Mouse (Mus musculus): ENCODE measurements around the gene Rsf1. TPM values are rescaled to one million over a fixed set of nuclear protein-coding genes. Genes with fewer than 3 reads are reported as not detected.
A peak's percentile ranks its signal among the peaks of the same experiment; 100 is the strongest.

Gene Rsf1
- polyA plus RNA-seq, 1 experiment from 2014 or later, result 10.0 TPM

- WGBS, result 67% methylated on average over 6 of the region's 6 CpGs
- DNase-seq (ENCODE audit: low spot score), result no peak
- ATAC-seq (ENCODE audit: low FRiP score, low TSS enrichment), result no peak
- no peak overlapping the region for H3K4me2 ChIP-seq (replicated peaks; ENCODE audit: low read depth)
- H3K36me3 ChIP-seq (ENCODE audit: control insufficient read depth, insufficient read depth, low read length), result no peaks in the 10 kb centered on the region
- no peaks in the 10 kb centered on the region for H3K27me3 ChIP-seq (ENCODE audit: control insufficient read depth, insufficient read depth, low read length)
- no peaks in the 10 kb centered on the region for H3K9me3 ChIP-seq (ENCODE audit: control insufficient read depth, low read length)
- no peaks in the 10 kb centered on the region for H3K4me1 ChIP-seq (replicated peaks; ENCODE audit: control insufficient read depth, insufficient read depth)
- no peak overlapping the region for H3K9ac ChIP-seq (ENCODE audit: low read length)
- TF ChIP-seq CTCF (IDR thresholded peaks at IDR 0.05; ENCODE audit: low read depth), result no peak
- no peak for TF ChIP-seq EP300 (optimal IDR thresholded peaks at IDR 0.05)
- no peak overlapping the region for H3K27ac ChIP-seq (replicated peaks)
- H3K4me3 ChIP-seq (ENCODE audit: low read depth, low read length), result no peak overlapping the region
Observed at GRCm38 (mm10) chr7:97701106-97701505, 121.4 kb downstream of the Rsf1 start.

DNA sequence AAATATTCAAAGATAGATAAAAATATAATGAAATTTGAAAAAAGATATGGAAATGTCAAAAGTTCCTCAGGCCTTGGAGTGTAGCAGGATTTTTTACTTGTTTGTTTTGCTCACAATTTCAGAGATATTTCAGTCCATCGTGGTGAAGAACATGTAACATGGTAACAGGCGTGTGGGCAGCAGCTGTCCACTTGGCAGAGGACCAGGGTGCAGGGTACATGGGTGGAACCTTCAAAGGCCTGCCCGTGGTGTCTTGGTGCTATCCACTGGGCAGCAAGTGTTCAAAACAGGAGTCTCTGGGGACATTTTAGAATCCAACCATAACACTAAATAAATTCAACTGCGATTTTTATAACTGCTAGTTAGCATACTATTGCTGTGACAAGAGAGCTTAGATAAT, 127.4 kb downstream of the Rsf1 start:
- Histone ChIP-seq H3K4me3 (ENCODE audit: low read depth, low read length) (no peak overlapping the region), H3K9ac (ENCODE audit: low read length) (no peak overlapping the region), H3K27ac (replicated peaks) (no peak overlapping the region), H3K27me3 (ENCODE audit: control insufficient read depth, insufficient read depth, low read length) (no peaks in the 10 kb centered on the region), H3K4me1 (replicated peaks; ENCODE audit: control insufficient read depth, insufficient read depth) (no peaks in the 10 kb centered on the region), H3K9me3 (ENCODE audit: control insufficient read depth, low read length) (no peaks in the 10 kb centered on the region), H3K4me2 (replicated peaks; ENCODE audit: low read depth) (no peak overlapping the region), H3K36me3 (ENCODE audit: control insufficient read depth, insufficient read depth, low read length) (no peaks in the 10 kb centered on the region)
- DNase-seq (ENCODE audit: low spot score) (no peak), ATAC-seq (ENCODE audit: low FRiP score, low TSS enrichment) (no peak)
- WGBS, result 61% methylated on average over 4 of the region's 4 CpGs
- TF ChIP-seq CTCF (IDR thresholded peaks at IDR 0.05; ENCODE audit: low read depth) (no peak), EP300 (optimal IDR thresholded peaks at IDR 0.05) (no peak)

- H3K27ac ChIP-seq (replicated peaks), result no peak overlapping the region
- ATAC-seq (ENCODE audit: low FRiP score, low TSS enrichment), result no peak
- no peak for TF ChIP-seq CTCF (IDR thresholded peaks at IDR 0.05; ENCODE audit: low read depth)
- TF ChIP-seq EP300 (optimal IDR thresholded peaks at IDR 0.05), result no peak
- H3K4me3 ChIP-seq (ENCODE audit: low read depth, low read length), result no peak overlapping the region
- no peaks in the 10 kb centered on the region for H3K4me1 ChIP-seq (replicated peaks; ENCODE audit: control insufficient read depth, insufficient read depth)
- no peak overlapping the region for H3K9ac ChIP-seq (ENCODE audit: low read length)
- DNase-seq (ENCODE audit: low spot score), result peak; percentile 28
- WGBS, result 73% methylated on average over 5 of the region's 5 CpGs
- H3K36me3 ChIP-seq (ENCODE audit: control insufficient read depth, insufficient read depth, low read length), result no peaks in the 10 kb centered on the region
- H3K27me3 ChIP-seq (ENCODE audit: control insufficient read depth, insufficient read depth, low read length), result no peaks in the 10 kb centered on the region
- H3K9me3 ChIP-seq (ENCODE audit: control insufficient read depth, low read length), result no peaks in the 10 kb centered on the region
- no peak overlapping the region for H3K4me2 ChIP-seq (replicated peaks; ENCODE audit: low read depth)
Observed at GRCm38 (mm10) chr7:97707809-97708208, 128.1 kb downstream of the Rsf1 start.

DNA sequence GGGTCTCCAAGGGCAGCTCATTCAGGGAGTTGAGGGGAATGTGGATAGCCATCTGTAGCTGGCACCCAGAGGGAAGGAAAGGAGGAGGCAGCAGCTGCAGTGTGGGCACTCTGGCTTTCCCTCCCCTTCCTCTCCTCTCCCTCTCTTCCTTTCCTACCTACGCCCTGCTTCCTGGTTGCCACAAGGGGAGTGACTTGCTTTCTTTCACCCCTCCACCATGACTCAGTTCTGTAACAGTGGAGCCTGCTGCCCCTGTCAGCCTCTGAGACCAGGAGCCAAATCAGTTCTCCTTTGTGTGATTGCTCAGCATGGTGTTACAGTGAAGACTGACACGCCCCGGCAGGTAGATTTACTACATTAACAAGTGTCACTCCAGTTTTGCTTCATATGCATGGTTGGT, 129.5 kb downstream of the Rsf1 start:
- no peaks in the 10 kb centered on the region for H3K9me3 ChIP-seq (ENCODE audit: control insufficient read depth, low read length)
- 0 out of 2 replicates have a peak overlapping the region, but pooled peaks have one; percentile 9 for H3K27ac ChIP-seq (replicated peaks)
- H3K9ac ChIP-seq (ENCODE audit: low read length), result no peak overlapping the region
- 69% methylated on average over 3 of the region's 3 CpGs for WGBS
- ATAC-seq (ENCODE audit: low FRiP score, low TSS enrichment) (peak; percentile 92), DNase-seq (ENCODE audit: low spot score) (peak; percentile 39)
- H3K4me3 ChIP-seq (ENCODE audit: low read depth, low read length), result no peak overlapping the region
- H3K27me3 ChIP-seq (ENCODE audit: control insufficient read depth, insufficient read depth, low read length), result no peaks in the 10 kb centered on the region
- TF ChIP-seq EP300 (optimal IDR thresholded peaks at IDR 0.05) (no peak), CTCF (IDR thresholded peaks at IDR 0.05; ENCODE audit: low read depth) (no peak)
- peaks cover 2% of the 10 kb centered on the region; the same call in 1 of the 2 replicates for H3K36me3 ChIP-seq (ENCODE audit: control insufficient read depth, insufficient read depth, low read length)
- no peaks in the 10 kb centered on the region for H3K4me1 ChIP-seq (replicated peaks; ENCODE audit: control insufficient read depth, insufficient read depth)
- no peak overlapping the region for H3K4me2 ChIP-seq (replicated peaks; ENCODE audit: low read depth)

DNA sequence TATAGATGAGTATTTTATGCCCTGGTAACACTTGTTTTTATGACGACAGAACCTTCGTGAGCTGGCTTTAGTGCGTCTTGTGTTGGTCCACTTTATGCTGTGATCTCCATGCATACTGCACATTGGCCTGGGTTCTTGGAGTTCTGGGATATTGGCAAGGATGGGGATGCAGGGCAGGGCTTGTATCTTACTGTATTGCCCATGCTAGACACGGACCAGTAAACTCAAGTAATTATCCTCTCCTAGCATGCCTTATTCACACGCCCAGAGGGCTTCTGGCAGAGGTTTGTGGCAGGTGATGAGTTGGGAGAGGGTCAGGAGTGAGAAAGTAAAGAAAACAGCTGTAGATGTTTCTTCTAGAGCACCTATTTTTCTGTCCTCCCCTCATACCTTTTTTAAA, 135.0 kb downstream of the Rsf1 start:
- no peaks in the 10 kb centered on the region for H3K27me3 ChIP-seq (ENCODE audit: control insufficient read depth, insufficient read depth, low read length)
- no peak overlapping the region for H3K4me3 ChIP-seq (ENCODE audit: low read depth, low read length)
- no peaks in the 10 kb centered on the region for H3K4me1 ChIP-seq (replicated peaks; ENCODE audit: control insufficient read depth, insufficient read depth)
- 95% methylated on average over 5 of the region's 5 CpGs for WGBS
- no peak overlapping the region for H3K9ac ChIP-seq (ENCODE audit: low read length)
- peaks cover 10% of the 10 kb centered on the region for H3K36me3 ChIP-seq (ENCODE audit: control insufficient read depth, insufficient read depth, low read length)
- DNase-seq (ENCODE audit: low spot score) (no peak), ATAC-seq (ENCODE audit: low FRiP score, low TSS enrichment) (no peak)
- no peaks in the 10 kb centered on the region for H3K9me3 ChIP-seq (ENCODE audit: control insufficient read depth, low read length)
- H3K27ac ChIP-seq (replicated peaks), result no peak overlapping the region
- no peak overlapping the region for H3K4me2 ChIP-seq (replicated peaks; ENCODE audit: low read depth)
- no peak for TF ChIP-seq CTCF (IDR thresholded peaks at IDR 0.05; ENCODE audit: low read depth)
- TF ChIP-seq EP300 (optimal IDR thresholded peaks at IDR 0.05), result no peak

- Histone ChIP-seq H3K9ac (ENCODE audit: low read length) (no peak overlapping the region), H3K4me3 (ENCODE audit: low read depth, low read length) (no peak overlapping the region), H3K4me1 (replicated peaks; ENCODE audit: control insufficient read depth, insufficient read depth) (no peaks in the 10 kb centered on the region), H3K4me2 (replicated peaks; ENCODE audit: low read depth) (no peak overlapping the region), H3K27ac (replicated peaks) (no peak overlapping the region), H3K36me3 (ENCODE audit: control insufficient read depth, insufficient read depth, low read length) (peaks cover 10% of the 10 kb centered on the region), H3K27me3 (ENCODE audit: control insufficient read depth, insufficient read depth, low read length) (no peaks in the 10 kb centered on the region), H3K9me3 (ENCODE audit: control insufficient read depth, low read length) (no peaks in the 10 kb centered on the region)
- TF ChIP-seq EP300 (optimal IDR thresholded peaks at IDR 0.05) (no peak), CTCF (IDR thresholded peaks at IDR 0.05; ENCODE audit: low read depth) (no peak)
- no peak for DNase-seq (ENCODE audit: low spot score)
- ATAC-seq (ENCODE audit: low FRiP score, low TSS enrichment), result no peak
- WGBS, result 74% methylated on average over 1 of the region's 1 CpGs
Observed at GRCm38 (mm10) chr7:97717326-97717725, 137.6 kb downstream of the Rsf1 start.

Data from stomach, postnatal 0 days (tissue).